Mouse (Mus musculus) gastrocnemius, adult 2 months (tissue): ENCODE measurements at regions not wholly inside any gene's neighbourhood (a gene's known extent, or its start where the extent isn't known, plus 50 kb on each side); places are given as distances from the start of the nearest gene placed in this dataset.

Source experiments
- DNase-seq: peaks from one replicate; pipeline ENCODE4 v3.0.0; 2022
- H3K27ac ChIP-seq: fragments of 200-600 bp; 2 replicates; pipeline ENCODE4 v1.8.1; 2022; ENCODE audit warnings: mild to moderate bottlenecking
- H3K4me3 ChIP-seq: fragments of 200-600 bp; 2 replicates; pipeline ENCODE4 v1.8.1; 2022; ENCODE audit warnings: mild to moderate bottlenecking, moderate library complexity
- CTCF ChIP-seq: fragments of 200-600 bp; IDR thresholded peaks from 2 replicates; pipeline ENCODE4 v1.8.1; 2022; ENCODE audit warnings: antibody characterized with exemption, mild to moderate bottlenecking, moderate library complexity
- intact Hi-C: fragments of 180-260 bp; cut with DNase I; formaldehyde crosslinking; loops from one replicate; pipeline ENCODE4 v1.15.1; 2025

DNA sequence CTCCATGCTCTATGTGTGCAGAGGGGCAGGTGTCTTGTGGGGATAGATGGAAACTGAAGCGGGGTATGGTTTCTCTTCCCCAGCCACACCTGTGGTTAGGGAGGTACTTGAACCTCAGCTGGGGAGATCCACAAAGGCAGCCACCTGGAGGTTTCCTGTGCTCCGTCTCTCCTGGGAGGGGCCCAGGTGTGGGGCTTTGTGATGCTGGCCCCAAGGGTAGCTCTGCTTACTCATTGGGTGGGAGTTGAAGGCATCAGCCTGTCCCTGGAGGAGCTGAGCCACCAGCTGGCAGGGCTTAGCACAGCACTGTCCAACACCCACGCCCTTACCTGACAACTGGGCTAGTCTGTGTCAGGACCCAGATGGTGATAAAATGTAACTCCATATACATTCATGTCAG is 81.4 kb downstream of the Lhx2 start:
- Histone ChIP-seq H3K4me3 (no peak overlapping the region), H3K27ac (no peak overlapping the region)
- no peak for DNase-seq
- intact Hi-C loops: no loop called here
- no peak for TF ChIP-seq CTCF

GRCm38 (mm10) chr2:38422406-38422805 is 83.3 kb downstream of the Lhx2 start:
- no peak for DNase-seq
- Histone ChIP-seq H3K4me3 (no peak overlapping the region), H3K27ac (no peak overlapping the region)
- TF ChIP-seq CTCF: no peak
- intact Hi-C loops: no loop called here

- no peak for TF ChIP-seq CTCF
- no peak overlapping the region for H3K4me3 ChIP-seq
- no peak overlapping the region for H3K27ac ChIP-seq
- intact Hi-C loops: no loop called here
- DNase-seq: no peak
Observed at GRCm38 (mm10) chr2:38423886-38424277, 84.8 kb downstream of the Lhx2 start.

DNA sequence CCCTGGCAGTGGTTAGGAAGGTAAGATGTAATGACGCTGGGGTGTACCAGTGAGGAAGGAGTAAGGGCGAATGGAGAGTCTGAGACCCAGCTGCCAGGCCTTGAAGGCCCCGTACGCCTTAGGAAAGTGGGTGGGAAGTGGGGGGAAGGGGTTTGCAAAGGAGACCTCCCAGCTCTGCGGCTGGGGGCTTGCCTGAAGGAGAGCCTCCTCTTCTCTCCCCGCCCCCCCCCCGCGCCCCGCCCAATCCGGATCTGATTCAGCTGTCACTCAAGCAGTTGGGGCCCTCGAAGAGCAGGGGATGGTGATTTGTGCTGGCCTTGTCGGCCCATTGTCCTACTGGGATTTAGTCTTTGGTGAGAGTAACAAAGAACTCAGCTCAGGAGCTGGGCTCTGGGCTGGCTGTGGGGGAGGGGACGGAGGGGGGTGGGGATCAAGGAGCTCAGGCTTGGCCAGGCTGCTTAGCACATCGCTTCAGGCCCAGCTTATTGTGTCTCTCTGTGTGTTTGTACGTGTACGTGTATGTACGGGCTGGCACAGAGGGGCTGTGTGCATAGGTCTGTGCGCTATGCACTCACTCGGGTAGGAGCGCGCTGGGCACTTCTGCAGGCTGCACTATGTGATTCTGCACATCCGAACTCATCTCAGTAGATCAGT is 85.3 kb downstream of the Lhx2 start:
- no peak for DNase-seq
- intact Hi-C loops: no loop called here
- no peak overlapping the region for H3K27ac ChIP-seq
- no peak overlapping the region for H3K4me3 ChIP-seq
- TF ChIP-seq CTCF: no peak

- intact Hi-C loops: no loop called here
- no peak for TF ChIP-seq CTCF
Observed at GRCm38 (mm10) chr2:38424976-38425375, 85.9 kb downstream of the Lhx2 start.

DNA sequence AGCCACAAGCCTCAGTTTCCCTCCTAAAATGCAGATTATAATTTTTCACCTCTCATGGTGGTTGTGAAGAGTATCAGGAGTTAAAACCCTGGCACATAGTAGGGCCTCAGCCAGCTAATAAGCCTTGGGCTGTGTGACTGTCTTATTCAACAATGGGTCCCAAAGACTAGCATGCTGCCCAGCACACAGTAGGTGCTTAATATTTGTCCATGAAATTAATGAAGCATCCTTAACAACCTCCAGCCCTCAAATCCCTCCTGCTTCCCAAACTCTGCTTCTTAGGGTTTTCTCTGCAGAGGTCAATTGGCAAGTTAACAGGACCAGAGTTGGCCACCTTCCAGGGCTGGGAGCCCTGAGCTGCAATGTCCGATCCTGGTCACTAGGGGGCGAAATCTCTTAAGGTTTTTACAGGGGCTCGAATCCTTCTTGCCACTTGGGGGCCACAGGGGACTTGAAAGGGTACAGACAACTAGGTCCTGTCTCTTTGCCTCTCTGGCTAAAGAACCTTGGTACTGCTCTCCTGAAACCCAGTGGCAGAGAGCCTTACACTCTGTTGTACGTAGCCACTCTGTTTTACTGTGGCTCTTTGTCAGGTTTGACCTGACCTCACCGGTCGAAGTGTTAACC is 81.6 kb upstream of the Nek6 start:
- TF ChIP-seq CTCF: peak; percentile 99
- intact Hi-C loops: loop anchor here (1.0 to 5.0 kb wide), 3 partner anchors 82 to 228 kb away; partner anchors contain the start of gene Nek6

More at GRCm38 (mm10) chr2:38424976-38425375, 85.9 kb downstream of the Lhx2 start:
- no peak overlapping the region for H3K27ac ChIP-seq
- no peak overlapping the region for H3K4me3 ChIP-seq
- DNase-seq: no peak

GRCm38 (mm10) chr2:38431546-38431945 is 79.9 kb upstream of the Nek6 start:
- DNase-seq: no peak
- intact Hi-C loops: loop anchor here (5.0 kb wide), 1 partner anchor 81 kb away; the partner anchor contains the start of gene Nek6
- H3K27ac ChIP-seq: no peak overlapping the region
- no peak for TF ChIP-seq CTCF
- H3K4me3 ChIP-seq: no peak overlapping the region

More for the DNA sequence above, 81.6 kb upstream of the Nek6 start:
- H3K4me3 ChIP-seq: no peak overlapping the region
- H3K27ac ChIP-seq: no peak overlapping the region
- peak; percentile 77 for DNase-seq

GRCm38 (mm10) chr2:38433736-38434135 is 77.7 kb upstream of the Nek6 start:
- peak; percentile 78 for TF ChIP-seq CTCF
- intact Hi-C loops: loop anchor here (5.0 kb wide), 1 partner anchor 79 kb away; the partner anchor contains the start of gene Nek6
- no peak overlapping the region for H3K27ac ChIP-seq
- H3K4me3 ChIP-seq: no peak overlapping the region
- DNase-seq: no peak

GRCm38 (mm10) chr2:38436701-38437100 is 74.7 kb upstream of the Nek6 start:
- TF ChIP-seq CTCF: no peak
- intact Hi-C loops: no loop called here
- Histone ChIP-seq H3K4me3 (no peak overlapping the region), H3K27ac (no peak overlapping the region)
- DNase-seq: no peak

- no peak overlapping the region for H3K4me3 ChIP-seq
- no peak overlapping the region for H3K27ac ChIP-seq
- no peak for DNase-seq
- no peak for TF ChIP-seq CTCF
- intact Hi-C loops: no loop called here
Observed at GRCm38 (mm10) chr2:38439191-38439590, 72.3 kb upstream of the Nek6 start.

GRCm38 (mm10) chr2:38439973-38440372 is 71.5 kb upstream of the Nek6 start:
- intact Hi-C loops: no loop called here
- DNase-seq: no peak
- Histone ChIP-seq H3K4me3 (no peak overlapping the region), H3K27ac (no peak overlapping the region)
- no peak for TF ChIP-seq CTCF

DNA sequence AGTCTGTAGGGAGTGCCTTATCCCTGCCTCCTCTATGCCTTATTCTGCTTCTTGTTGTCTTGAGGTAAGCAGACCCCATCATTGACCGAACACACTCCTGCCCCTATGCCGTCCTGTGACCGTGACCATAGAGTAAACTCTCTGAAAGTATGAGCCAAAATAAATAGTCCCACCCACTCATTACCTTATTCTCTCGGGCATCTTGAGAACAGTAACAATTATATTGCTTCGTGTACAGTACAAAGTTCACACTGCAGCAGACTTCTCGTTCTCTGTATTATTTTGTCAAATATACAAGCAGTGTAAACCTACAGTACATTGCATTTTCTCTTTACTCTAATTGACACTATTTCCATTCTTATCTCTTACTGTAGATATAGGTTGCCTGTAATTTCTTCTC is 62.4 kb upstream of the Nek6 start:
- H3K27ac ChIP-seq: no peak overlapping the region
- no peak overlapping the region for H3K4me3 ChIP-seq
- intact Hi-C loops: no loop called here
- no peak for DNase-seq
- no peak for TF ChIP-seq CTCF

- DNase-seq: no peak
- no peak overlapping the region for H3K27ac ChIP-seq
- TF ChIP-seq CTCF: no peak
- intact Hi-C loops: no loop called here
- no peak overlapping the region for H3K4me3 ChIP-seq
Observed at GRCm38 (mm10) chr2:38456571-38456970, 54.9 kb upstream of the Nek6 start.

- no peak for DNase-seq
- TF ChIP-seq CTCF: no peak
- H3K27ac ChIP-seq: no peak overlapping the region
- no peak overlapping the region for H3K4me3 ChIP-seq
- intact Hi-C loops: no loop called here
Observed at GRCm38 (mm10) chr2:38460367-38460766, 51.1 kb upstream of the Nek6 start.
